Mouse (Mus musculus) intestine, embryonic 15.5 days (tissue): ENCODE data around the gene March10. TPM values are rescaled to one million over a fixed set of nuclear protein-coding genes. Genes with fewer than 3 reads are reported as not detected.

Source experiments
- ATAC-seq: fragments of 200-750 bp; cut with Nextera tagmentation; 2 replicates; pipeline ENCODE4 v1.8.0; 2017; ENCODE audit warnings: moderate TSS enrichment, moderate library complexity
- H3K27ac ChIP-seq: fragments of 300-500 bp; sonication (generic); 2 replicates; pipeline ENCODE4 v1.5.1; 2015; ENCODE audit warnings: mild to moderate bottlenecking, inconsistent platforms
- H3K27me3 ChIP-seq: fragments of 300-500 bp; sonication (generic); replicated peaks from 2 replicates; pipeline ENCODE4 v1.6.1; 2015; ENCODE audit warnings: inconsistent platforms
- H3K36me3 ChIP-seq: fragments of 300-500 bp; sonication (generic); 2 replicates; pipeline ENCODE4 v1.6.1; 2015; ENCODE audit warnings: inconsistent platforms
- H3K4me1 ChIP-seq: fragments of 300-500 bp; sonication (generic); replicated peaks from 2 replicates; pipeline ENCODE4 v1.6.1; 2015; ENCODE audit warnings: inconsistent platforms
- H3K4me2 ChIP-seq: fragments of 300-500 bp; sonication (generic); replicated peaks from 2 replicates; pipeline ENCODE4 v1.6.1; 2015; ENCODE audit warnings: mild to moderate bottlenecking, inconsistent platforms
- H3K4me3 ChIP-seq: fragments of 300-500 bp; sonication (generic); replicated peaks from 2 replicates; pipeline ENCODE4 v1.5.1; 2015; ENCODE audit warnings: inconsistent platforms
- H3K9ac ChIP-seq: fragments of 300-500 bp; sonication (generic); 2 replicates; pipeline ENCODE4 v1.6.1; 2015; ENCODE audit warnings: inconsistent platforms
- H3K9me3 ChIP-seq: fragments of 300-500 bp; sonication (generic); 2 replicates; pipeline ENCODE4 v1.6.1; 2016; ENCODE audit warnings: inconsistent platforms
- WGBS: fragments of 180-500 bp; shearing (Covaris S2); methylation state at CpG from one replicate; pipeline ENCODE4 v1.1.7; 2015; 5-methylcytosine and 5-hydroxymethylcytosine counted together
- polyA plus RNA-seq: library from polyadenylated mRNA; unstranded; fragments of >200 nt; fragmentation: Nextera tagmentation; extraction: Ambion mirVana; gene quantifications from 2 replicates; pipeline ENCODE4 v1.2.1, GENCODE M21; 2015

Gene March10
- polyA plus RNA-seq, 1 experiment from 2014 or later, result not detected

- WGBS, result 2% methylated on average over 40 of the region's 40 CpGs
- Histone ChIP-seq H3K27ac (no peak overlapping the region), H3K9ac (peak overlapping the region; percentile 43), H3K27me3 (no peaks in the 10 kb centered on the region), H3K4me2 (peak overlapping the region; percentile 90), H3K9me3 (no peaks in the 10 kb centered on the region), H3K4me1 (peaks cover 29% of the 10 kb centered on the region), H3K36me3 (no peaks in the 10 kb centered on the region), H3K4me3 (peak overlapping the region; percentile 57)
- ATAC-seq, result peak; percentile 86
These were observed 93.5 kb downstream of the March10 start for GRCm38 (mm10) chr11:105362946-105363597.

GRCm38 (mm10) chr11:105362041-105362765 is 94.3 kb downstream of the March10 start:
- H3K4me2 ChIP-seq, result no peak overlapping the region
- H3K9me3 ChIP-seq, result no peaks in the 10 kb centered on the region
- peaks cover 29% of the 10 kb centered on the region for H3K4me1 ChIP-seq
- no peaks in the 10 kb centered on the region for H3K36me3 ChIP-seq
- H3K4me3 ChIP-seq, result no peak overlapping the region
- H3K27ac ChIP-seq, result no peak overlapping the region
- H3K9ac ChIP-seq, result no peak overlapping the region
- WGBS, result 90% methylated on average over 4 of the region's 4 CpGs
- H3K27me3 ChIP-seq, result no peaks in the 10 kb centered on the region
- ATAC-seq, result no peak

- Histone ChIP-seq H3K4me2 (no peak overlapping the region), H3K27ac (no peak overlapping the region), H3K4me3 (no peak overlapping the region), H3K36me3 (no peaks in the 10 kb centered on the region), H3K27me3 (no peaks in the 10 kb centered on the region), H3K9ac (no peak overlapping the region), H3K9me3 (no peaks in the 10 kb centered on the region), H3K4me1 (peaks cover 24% of the 10 kb centered on the region)
- 55% methylated on average over 7 of the region's 7 CpGs for WGBS
- no peak for ATAC-seq
These were observed 100.2 kb downstream of the March10 start for GRCm38 (mm10) chr11:105356301-105356700.

- H3K9ac ChIP-seq, result no peak overlapping the region
- H3K4me3 ChIP-seq, result no peak overlapping the region
- ATAC-seq, result no peak
- H3K36me3 ChIP-seq, result no peaks in the 10 kb centered on the region
- WGBS, result 86% methylated on average over 4 of the region's 4 CpGs
- no peak overlapping the region for H3K4me2 ChIP-seq
- no peaks in the 10 kb centered on the region for H3K9me3 ChIP-seq
- no peaks in the 10 kb centered on the region for H3K27me3 ChIP-seq
- peaks cover 24% of the 10 kb centered on the region for H3K4me1 ChIP-seq
- H3K27ac ChIP-seq, result no peak overlapping the region
These were observed 102.6 kb downstream of the March10 start for GRCm38 (mm10) chr11:105353891-105354280.

- Histone ChIP-seq H3K4me2 (peak overlapping the region; percentile 40), H3K9ac (peak overlapping the region; percentile 23; the same call in 1 of the 2 replicates)
- ATAC-seq, result peak; percentile 26; the same call in 1 of the 2 replicates
These were observed 103.3 kb downstream of the March10 start for GRCm38 (mm10) chr11:105352954-105353890.

GRCm38 (mm10) chr11:105352152-105352551 is 104.4 kb downstream of the March10 start:
- Histone ChIP-seq H3K36me3 (no peaks in the 10 kb centered on the region), H3K4me3 (no peak overlapping the region), H3K9ac (no peak overlapping the region), H3K27me3 (no peaks in the 10 kb centered on the region), H3K4me2 (no peak overlapping the region), H3K9me3 (no peaks in the 10 kb centered on the region), H3K4me1 (peaks cover 25% of the 10 kb centered on the region), H3K27ac (peak overlapping the region; percentile 77)
- ATAC-seq, result peak; percentile 83
- WGBS, result 45% methylated on average over 8 of the region's 8 CpGs

More at GRCm38 (mm10) chr11:105352954-105353890, 103.3 kb downstream of the March10 start:
- H3K4me1 ChIP-seq, result peaks cover 24% of the 10 kb centered on the region
- no peaks in the 10 kb centered on the region for H3K27me3 ChIP-seq
- no peaks in the 10 kb centered on the region for H3K36me3 ChIP-seq
- WGBS, result 37% methylated on average over 9 of the region's 9 CpGs
- no peak overlapping the region for H3K4me3 ChIP-seq
- no peaks in the 10 kb centered on the region for H3K9me3 ChIP-seq
- peak overlapping the region; percentile 77 for H3K27ac ChIP-seq

- ATAC-seq, result no peak
- no peak overlapping the region for H3K27ac ChIP-seq
- H3K9ac ChIP-seq, result no peak overlapping the region
- no peak overlapping the region for H3K4me3 ChIP-seq
- 84% methylated on average over 7 of the region's 7 CpGs for WGBS
- no peaks in the 10 kb centered on the region for H3K36me3 ChIP-seq
- no peaks in the 10 kb centered on the region for H3K27me3 ChIP-seq
- H3K9me3 ChIP-seq, result no peaks in the 10 kb centered on the region
- peaks cover 25% of the 10 kb centered on the region for H3K4me1 ChIP-seq
- no peak overlapping the region for H3K4me2 ChIP-seq
These were observed 105.9 kb downstream of the March10 start for GRCm38 (mm10) chr11:105350643-105351042.

GRCm38 (mm10) chr11:105349780-105350324 is 106.7 kb downstream of the March10 start:
- WGBS, result 90% methylated on average over 19 of the region's 19 CpGs

GRCm38 (mm10) chr11:105348495-105348982 is 108.0 kb downstream of the March10 start:
- Histone ChIP-seq H3K27ac (no peak overlapping the region), H3K9ac (no peak overlapping the region), H3K4me2 (no peak overlapping the region), H3K36me3 (no peaks in the 10 kb centered on the region), H3K9me3 (no peaks in the 10 kb centered on the region), H3K4me3 (no peak overlapping the region), H3K27me3 (no peaks in the 10 kb centered on the region), H3K4me1 (peaks cover 21% of the 10 kb centered on the region)
- 93% methylated on average over 9 of the region's 9 CpGs for WGBS
- no peak for ATAC-seq

More at GRCm38 (mm10) chr11:105349780-105350324, 106.7 kb downstream of the March10 start:
- H3K27ac ChIP-seq, result no peak overlapping the region
- no peaks in the 10 kb centered on the region for H3K36me3 ChIP-seq
- ATAC-seq, result no peak
- no peak overlapping the region for H3K4me2 ChIP-seq
- H3K27me3 ChIP-seq, result no peaks in the 10 kb centered on the region
- H3K9me3 ChIP-seq, result no peaks in the 10 kb centered on the region
- H3K4me1 ChIP-seq, result peaks cover 25% of the 10 kb centered on the region
- no peak overlapping the region for H3K9ac ChIP-seq
- H3K4me3 ChIP-seq, result no peak overlapping the region

- Histone ChIP-seq H3K4me1 (peaks cover 10% of the 10 kb centered on the region; the same call in 1 of the 2 replicates), H3K27me3 (no peaks in the 10 kb centered on the region), H3K36me3 (no peaks in the 10 kb centered on the region; the same call in 1 of the 2 replicates), H3K4me3 (no peak overlapping the region), H3K9me3 (no peaks in the 10 kb centered on the region), H3K27ac (no peak overlapping the region), H3K9ac (0 out of 2 replicates have a peak overlapping the region, but pooled peaks have one; percentile 5), H3K4me2 (peak overlapping the region; percentile 37)
- WGBS, result 61% methylated on average over 28 of the region's 28 CpGs
- peak; percentile 50; the same call in 1 of the 2 replicates for ATAC-seq
These were observed 109.1 kb downstream of the March10 start for GRCm38 (mm10) chr11:105347162-105348161.
